Mouse (Mus musculus): ENCODE results near the gene Gm21797. TPM values are rescaled to one million over a fixed set of nuclear protein-coding genes. Genes with fewer than 3 reads are reported as not detected.
"Not testable (repeated sequence)": the region's sequence is repeated elsewhere in the genome, so short reads cannot be mapped to it uniquely, and the experiment has no call there.

Gene Gm21797
- polyA plus RNA-seq (2012; ENCODE audit: insufficient read depth, insufficient read length, low replicate concordance, missing spikeins) = not detected in 2 replicates

DNA sequence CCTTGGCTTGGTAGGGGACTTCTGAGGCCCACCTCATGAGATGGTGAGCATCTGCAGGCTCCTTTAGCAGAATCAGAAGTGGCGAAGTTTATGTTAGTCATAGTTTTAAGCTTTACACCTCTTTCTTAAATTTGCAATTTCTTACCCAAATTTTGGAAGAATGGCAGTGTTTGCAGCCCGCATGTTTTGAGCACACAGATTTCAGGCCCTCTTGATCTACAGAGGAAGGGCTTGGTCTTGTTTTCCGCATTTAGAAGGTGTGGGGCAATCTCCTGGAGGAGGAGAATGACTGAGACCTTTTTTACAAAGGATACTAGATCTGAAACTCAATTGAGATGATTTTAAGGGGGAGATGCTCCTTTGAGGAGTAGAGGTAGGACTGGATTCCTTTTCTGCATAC, at the start of gene Gm21797:
Gene Gm21797, minus strand, starts transcription at position 101 of the 400 bp plus-strand sequence.
- not testable (repeated sequence) for H3K4me3 ChIP-seq (ENCODE audit: insufficient read depth, low read depth, low read length); H3K27ac ChIP-seq (ENCODE audit: insufficient read depth, low read depth, low read length); H3K4me1 ChIP-seq (ENCODE audit: control insufficient read depth, insufficient read depth, low read length)
- WGBS = no CpG with 5 or more reads among the region's 3 CpGs

DNA sequence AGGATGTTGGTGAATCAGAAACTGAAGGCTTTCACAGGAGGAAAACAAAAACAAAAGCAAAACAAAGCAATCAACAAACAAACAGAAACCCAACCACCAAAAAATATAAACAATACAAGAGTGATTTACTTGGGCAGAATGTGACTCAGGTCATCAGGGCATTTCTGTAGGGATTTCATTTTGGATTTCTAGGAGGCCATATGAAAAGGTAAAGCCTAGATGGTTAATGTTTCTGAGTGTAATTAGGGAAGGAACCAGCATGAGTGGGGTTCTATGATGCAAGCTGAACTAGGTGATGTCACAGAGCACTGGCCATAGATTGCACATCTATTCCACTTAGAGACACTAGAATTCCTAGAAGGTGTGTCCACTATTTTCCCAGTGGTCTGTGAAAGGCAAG, 29.0 kb upstream of the Gm21797 start, which contains the start of gene Gm20795:
Gene Gm20795, plus strand, starts transcription at position 301 of the 400 bp plus-strand sequence.
- not testable (repeated sequence) for H3K27ac ChIP-seq (ENCODE audit: insufficient read depth, low read depth, low read length); H3K4me1 ChIP-seq (ENCODE audit: control insufficient read depth, insufficient read depth, low read length); H3K4me3 ChIP-seq (ENCODE audit: insufficient read depth, low read depth, low read length)

Other genes with a start within 250 kb of the Gm21797 start
- gene Gm21852, start 123.8 kb downstream of the Gm21797 start, polyA plus RNA-seq (2012; ENCODE audit: insufficient read depth, insufficient read length, low replicate concordance, missing spikeins) = not detected in 2 replicates
- not detected in 2 replicates for gene Gm20795, start 29.1 kb upstream of the Gm21797 start, polyA plus RNA-seq (2012; ENCODE audit: insufficient read depth, insufficient read length, low replicate concordance, missing spikeins)